Mouse (Mus musculus): Measurements from ENCODE around the gene Samd1.

DNA sequence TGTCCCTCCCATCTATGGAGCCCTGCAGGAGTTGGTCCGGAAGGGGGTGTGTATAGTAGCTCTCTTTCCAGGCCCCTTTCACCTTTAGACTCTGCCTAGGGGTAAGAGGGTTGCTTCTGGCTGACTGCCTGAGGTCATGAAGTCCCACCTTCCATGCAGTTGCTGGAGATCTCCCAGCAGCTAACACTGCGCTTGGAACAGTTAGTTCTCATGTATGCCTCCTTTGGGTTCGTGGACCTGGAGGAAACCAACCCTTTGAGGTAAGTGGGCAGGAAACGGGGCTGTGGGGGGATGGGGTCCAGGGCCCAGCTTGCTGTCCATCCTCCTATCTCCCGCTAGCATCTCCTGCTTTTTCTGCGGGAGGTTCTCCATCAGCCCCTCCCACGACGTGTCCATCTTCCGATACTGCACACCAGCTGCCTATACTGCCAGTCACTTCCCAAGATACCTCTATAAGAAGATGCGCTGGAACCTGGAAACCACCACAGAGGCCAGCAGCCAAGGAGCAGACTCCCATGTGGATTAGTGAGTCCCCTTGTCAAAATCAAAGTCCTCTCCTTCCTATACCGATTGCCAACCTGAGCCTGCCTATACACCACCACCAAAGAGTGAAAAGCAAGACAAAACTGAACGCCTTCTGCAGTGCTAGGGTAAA, 5.6 kb downstream of the Samd1 start:
- TF ChIP-seq GATA1 (IDR thresholded peaks at IDR 0.05; ENCODE audit: low read length) (no peak), TAL1 (IDR thresholded peaks at IDR 0.05; ENCODE audit: low read length) (no peak)
